Mouse (Mus musculus) small intestine, adult 2 months (tissue): ENCODE measurements around the gene Lrrc1. TPM values are rescaled to one million over a fixed set of nuclear protein-coding genes. Genes with fewer than 3 reads are reported as not detected.

Experiments used
- H3K27ac ChIP-seq: fragments of 200-500 bp; 2 replicates; pipeline ENCODE4 v1.5.1; 2012; ENCODE audit warnings: low read depth, low read length, control low read depth, inconsistent platforms; ENCODE audit not compliant: insufficient read depth
- H3K27me3 ChIP-seq: fragments of 200-500 bp; 2 replicates; pipeline ENCODE4 v1.6.1; 2012; ENCODE audit warnings: mild to moderate bottlenecking, moderate library complexity, low read length, inconsistent platforms; ENCODE audit not compliant: control insufficient read depth, insufficient read depth
- H3K36me3 ChIP-seq: fragments of 200-500 bp; 2 replicates; pipeline ENCODE4 v1.6.1; 2012; ENCODE audit warnings: mild to moderate bottlenecking, low read length, control low read depth, inconsistent platforms; ENCODE audit not compliant: control insufficient read depth, insufficient read depth
- H3K4me1 ChIP-seq: fragments of 200-500 bp; 2 replicates; pipeline ENCODE4 v1.6.1; 2012; ENCODE audit warnings: low read length, inconsistent platforms, mixed read lengths; ENCODE audit not compliant: control insufficient read depth, insufficient read depth, insufficient read length
- H3K4me3 ChIP-seq: fragments of 200-500 bp; 2 replicates; pipeline ENCODE4 v1.5.1; 2012; ENCODE audit warnings: low read depth, mild to moderate bottlenecking, control low read depth, inconsistent platforms, low read length, moderate library complexity
- CTCF ChIP-seq: fragments of 200-500 bp; IDR thresholded peaks from 2 replicates; pipeline ENCODE4 v1.5.1; 2012; ENCODE audit warnings: low read depth, mild to moderate bottlenecking, control low read depth, inconsistent platforms, low read length, moderate library complexity, mixed read lengths; ENCODE audit not compliant: insufficient replicate concordance, insufficient read length; ENCODE audit errors: extremely low read depth
- POLR2A ChIP-seq: fragments of 200-500 bp; IDR thresholded peaks from 2 replicates; pipeline ENCODE4 v1.6.1; 2012; ENCODE audit warnings: low read depth, mild to moderate bottlenecking, control low read depth, inconsistent platforms, low read length, moderate library complexity
- WGBS: fragments of 180-500 bp; shearing (Covaris S2); methylation state at CpG from one replicate; pipeline ENCODE4 v1.1.7; 2018; 5-methylcytosine and 5-hydroxymethylcytosine counted together
- polyA plus RNA-seq: library from polyadenylated mRNA; depleted of rRNA; stranded (reverse); fragments of >200 nt; gene quantifications from 2 replicates; pipeline ENCODE4 v1.2.3, GENCODE M21; 2012

Gene Lrrc1
- polyA plus RNA-seq, 1 experiment, result 112 TPM

GRCm38 (mm10) chr9:77499084-77499483 lies 45.6 kb downstream of the Lrrc1 start:
- no peak overlapping the region for H3K4me3 ChIP-seq
- no peak for TF ChIP-seq CTCF
- no peak for TF ChIP-seq POLR2A
- peaks cover 6% of the 10 kb centered on the region; the same call in 1 of the 2 replicates for H3K4me1 ChIP-seq
- no peak overlapping the region for H3K27ac ChIP-seq
- H3K27me3 ChIP-seq, result no peaks in the 10 kb centered on the region
- WGBS, result 95% methylated on average over 6 of the region's 6 CpGs
- H3K36me3 ChIP-seq, result peaks cover 7% of the 10 kb centered on the region; the same call in 1 of the 2 replicates

GRCm38 (mm10) chr9:77498406-77498805 lies 46.3 kb downstream of the Lrrc1 start:
- H3K4me1 ChIP-seq, result peaks cover 6% of the 10 kb centered on the region; the same call in 1 of the 2 replicates
- H3K27ac ChIP-seq, result no peak overlapping the region
- H3K27me3 ChIP-seq, result no peaks in the 10 kb centered on the region
- WGBS, result 76% methylated on average over 3 of the region's 3 CpGs
- TF ChIP-seq POLR2A (no peak), CTCF (no peak)
- peaks cover 7% of the 10 kb centered on the region; the same call in 1 of the 2 replicates for H3K36me3 ChIP-seq
- no peak overlapping the region for H3K4me3 ChIP-seq

GRCm38 (mm10) chr9:77497173-77497572 lies 47.5 kb downstream of the Lrrc1 start:
- H3K4me1 ChIP-seq, result no peaks in the 10 kb centered on the region
- H3K36me3 ChIP-seq, result peaks cover 9% of the 10 kb centered on the region; the same call in 1 of the 2 replicates
- no peak overlapping the region for H3K4me3 ChIP-seq
- TF ChIP-seq CTCF, result no peak
- TF ChIP-seq POLR2A, result no peak
- H3K27ac ChIP-seq, result no peak overlapping the region
- WGBS, result 88% methylated on average over 6 of the region's 6 CpGs
- H3K27me3 ChIP-seq, result no peaks in the 10 kb centered on the region

GRCm38 (mm10) chr9:77496540-77497062 lies 48.1 kb downstream of the Lrrc1 start:
- WGBS, result 71% methylated on average over 12 of the region's 12 CpGs

GRCm38 (mm10) chr9:77494307-77494706 lies 50.4 kb downstream of the Lrrc1 start:
- Histone ChIP-seq H3K4me3 (no peak overlapping the region), H3K4me1 (no peaks in the 10 kb centered on the region), H3K27ac (no peak overlapping the region), H3K27me3 (no peaks in the 10 kb centered on the region), H3K36me3 (peaks cover 9% of the 10 kb centered on the region; the same call in 1 of the 2 replicates)
- WGBS, result 91% methylated on average over 7 of the region's 7 CpGs
- TF ChIP-seq CTCF, result no peak
- TF ChIP-seq POLR2A, result no peak

More at GRCm38 (mm10) chr9:77496540-77497062, 48.1 kb downstream of the Lrrc1 start:
- TF ChIP-seq POLR2A (no peak), CTCF (no peak)
- Histone ChIP-seq H3K4me1 (no peaks in the 10 kb centered on the region), H3K27ac (no peak overlapping the region), H3K36me3 (peaks cover 9% of the 10 kb centered on the region; the same call in 1 of the 2 replicates), H3K4me3 (no peak overlapping the region), H3K27me3 (no peaks in the 10 kb centered on the region)

GRCm38 (mm10) chr9:77488611-77489010 lies 56.1 kb downstream of the Lrrc1 start:
- no peak overlapping the region for H3K27ac ChIP-seq
- no peaks in the 10 kb centered on the region for H3K27me3 ChIP-seq
- 80% methylated on average over 11 of the region's 11 CpGs for WGBS
- H3K36me3 ChIP-seq, result 0 out of 2 replicates have a peak, but pooled peaks cover 2% of the 10 kb centered on the region
- H3K4me1 ChIP-seq, result no peaks in the 10 kb centered on the region; the same call in none of the 2 replicates
- TF ChIP-seq POLR2A (no peak), CTCF (no peak)
- H3K4me3 ChIP-seq, result no peak overlapping the region

- no peaks in the 10 kb centered on the region for H3K27me3 ChIP-seq
- WGBS, result 33% methylated on average over 7 of the region's 7 CpGs
- H3K27ac ChIP-seq, result no peak overlapping the region
- peaks cover 7% of the 10 kb centered on the region for H3K4me1 ChIP-seq
- H3K36me3 ChIP-seq, result no peaks in the 10 kb centered on the region
- TF ChIP-seq POLR2A (no peak), CTCF (no peak)
- H3K4me3 ChIP-seq, result no peak overlapping the region
Measured at GRCm38 (mm10) chr9:77487427-77487826, 57.2 kb downstream of the Lrrc1 start.

- 77% methylated on average over 12 of the region's 12 CpGs for WGBS
- TF ChIP-seq CTCF, result no peak
- no peak for TF ChIP-seq POLR2A
Measured at GRCm38 (mm10) chr9:77485915-77486314, 58.8 kb downstream of the Lrrc1 start.

More at GRCm38 (mm10) chr9:77485915-77486314, 58.8 kb downstream of the Lrrc1 start:
- Histone ChIP-seq H3K27ac (no peak overlapping the region), H3K36me3 (no peaks in the 10 kb centered on the region), H3K4me1 (peaks cover 16% of the 10 kb centered on the region), H3K27me3 (no peaks in the 10 kb centered on the region), H3K4me3 (no peak overlapping the region)
